Mouse (Mus musculus) retina, postnatal 1 day (tissue): ENCODE measurements around the gene Zp2.

Experiments
- DNase-seq: peaks from one replicate; pipeline ENCODE4 v3.0.0-alpha.2; 2012

Zp2 gene

DNA sequence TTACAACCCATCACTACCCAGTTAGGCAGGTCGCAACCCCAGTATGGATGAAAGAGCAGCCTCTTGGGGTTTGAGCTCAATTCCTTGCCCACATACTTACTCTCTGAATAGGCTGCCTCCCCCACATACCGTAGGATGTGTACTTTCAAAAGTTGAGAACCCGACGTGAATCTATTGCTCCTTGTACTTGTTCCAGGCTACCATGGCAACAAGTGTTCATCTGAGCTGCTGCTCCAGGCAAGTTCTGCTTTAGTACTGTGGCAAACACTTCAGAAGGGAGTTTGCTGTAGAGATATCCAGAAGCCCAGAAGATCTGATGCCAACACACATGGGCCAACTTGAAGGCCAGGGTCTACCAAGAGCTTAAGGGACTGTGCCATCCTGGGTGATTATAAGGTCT lies 16.1 kb downstream of the Zp2 start:
- no peak for DNase-seq

- peak; percentile 6 for DNase-seq
Observed at GRCm38 (mm10) chr7:120127686-120128059, 17.4 kb downstream of the Zp2 start.

DNA sequence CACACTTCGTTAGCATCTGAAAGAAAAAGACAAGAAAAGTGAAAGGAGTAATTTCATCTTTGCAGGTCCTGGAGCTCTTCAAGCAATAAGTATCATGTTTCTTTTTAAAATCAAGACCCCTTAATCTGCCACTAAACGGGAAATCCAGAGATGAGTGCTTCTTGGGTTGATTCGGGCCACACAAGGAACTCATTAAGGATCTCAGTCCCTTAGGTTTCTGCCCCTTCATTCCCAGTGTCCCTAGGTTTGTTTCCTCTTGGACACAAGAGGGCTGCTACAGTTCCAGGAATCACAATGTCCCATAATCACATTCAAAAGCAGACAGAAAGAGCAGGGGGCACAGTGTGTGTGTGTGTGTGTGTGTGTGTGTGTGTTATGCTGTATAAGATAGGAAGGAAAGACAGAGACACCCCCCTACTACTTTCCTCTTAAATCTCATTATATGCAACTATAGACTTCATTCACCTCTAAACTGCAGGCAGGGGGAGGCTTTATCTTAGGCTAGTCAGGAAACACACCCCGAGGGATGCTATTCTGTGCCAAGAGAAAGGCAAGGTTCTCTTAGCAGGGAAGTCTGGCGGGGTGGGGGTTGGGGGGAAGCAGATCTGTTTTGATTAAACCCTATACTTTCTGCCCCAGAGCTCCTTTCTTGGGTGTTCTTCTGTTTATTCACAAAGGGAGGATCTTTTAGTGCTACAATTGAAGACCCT lies 18.0 kb downstream of the Zp2 start:
- DNase-seq: no peak

GRCm38 (mm10) chr7:120124844-120125243 lies 20.2 kb downstream of the Zp2 start:
- DNase-seq: peak; percentile 93

GRCm38 (mm10) chr7:120123776-120124175 lies 21.3 kb downstream of the Zp2 start:
- no peak for DNase-seq

GRCm38 (mm10) chr7:120117529-120117928 lies 27.6 kb downstream of the Zp2 start:
- DNase-seq: no peak

DNA sequence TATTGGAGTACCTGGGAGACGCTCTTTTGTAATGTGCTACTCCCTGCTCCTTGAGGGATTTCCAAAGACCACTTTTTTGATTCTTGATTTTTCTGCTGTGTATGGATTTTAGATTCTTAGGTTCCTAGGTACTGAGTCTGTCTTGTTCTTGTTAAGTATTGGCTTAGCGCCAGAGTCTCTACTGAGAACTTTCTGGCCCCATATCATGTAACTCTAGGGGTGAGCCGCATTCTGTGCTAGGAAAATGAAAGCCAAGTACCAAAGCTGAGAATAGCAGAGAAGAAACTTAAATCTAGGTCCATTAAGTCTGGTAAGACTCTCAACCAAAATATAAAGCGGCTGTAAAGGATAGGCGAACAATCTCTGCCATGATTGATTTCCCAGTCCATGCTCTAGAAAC lies 28.1 kb downstream of the Zp2 start:
- DNase-seq: no peak

- no peak for DNase-seq
Observed at GRCm38 (mm10) chr7:120109676-120110075, 35.4 kb downstream of the Zp2 start.

- no peak for DNase-seq
Observed at GRCm38 (mm10) chr7:120106356-120106755, 38.7 kb downstream of the Zp2 start.

GRCm38 (mm10) chr7:120104975-120105374 lies 40.1 kb downstream of the Zp2 start:
- no peak for DNase-seq

DNA sequence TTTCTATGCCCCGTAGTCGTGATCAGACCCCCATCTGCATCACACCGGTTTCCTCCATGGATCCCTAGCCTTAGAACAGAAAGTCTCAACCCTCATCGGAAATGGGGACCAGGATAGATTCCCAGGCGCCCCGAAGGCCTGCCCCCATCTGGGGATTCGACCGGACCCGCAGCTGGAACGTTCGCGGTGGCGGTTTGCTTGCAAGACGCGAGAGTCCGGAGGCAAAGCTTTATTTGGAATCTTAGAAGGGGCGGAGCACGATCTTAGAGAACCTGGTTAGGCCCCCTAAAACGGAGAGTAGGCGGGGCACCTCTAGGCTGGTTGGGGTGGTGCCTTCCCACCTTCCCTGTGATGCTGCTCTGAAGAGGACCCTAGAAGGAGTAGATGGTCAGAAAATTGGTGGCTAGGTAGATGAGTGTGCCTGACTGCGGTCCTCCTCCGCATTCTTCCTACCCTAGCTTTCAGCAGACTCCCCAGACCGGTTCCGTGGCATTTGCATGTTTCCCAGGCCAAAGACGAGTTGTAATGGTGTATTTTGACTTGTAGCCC lies 42.0 kb downstream of the Zp2 start:
- peak; percentile 38 for DNase-seq

DNA sequence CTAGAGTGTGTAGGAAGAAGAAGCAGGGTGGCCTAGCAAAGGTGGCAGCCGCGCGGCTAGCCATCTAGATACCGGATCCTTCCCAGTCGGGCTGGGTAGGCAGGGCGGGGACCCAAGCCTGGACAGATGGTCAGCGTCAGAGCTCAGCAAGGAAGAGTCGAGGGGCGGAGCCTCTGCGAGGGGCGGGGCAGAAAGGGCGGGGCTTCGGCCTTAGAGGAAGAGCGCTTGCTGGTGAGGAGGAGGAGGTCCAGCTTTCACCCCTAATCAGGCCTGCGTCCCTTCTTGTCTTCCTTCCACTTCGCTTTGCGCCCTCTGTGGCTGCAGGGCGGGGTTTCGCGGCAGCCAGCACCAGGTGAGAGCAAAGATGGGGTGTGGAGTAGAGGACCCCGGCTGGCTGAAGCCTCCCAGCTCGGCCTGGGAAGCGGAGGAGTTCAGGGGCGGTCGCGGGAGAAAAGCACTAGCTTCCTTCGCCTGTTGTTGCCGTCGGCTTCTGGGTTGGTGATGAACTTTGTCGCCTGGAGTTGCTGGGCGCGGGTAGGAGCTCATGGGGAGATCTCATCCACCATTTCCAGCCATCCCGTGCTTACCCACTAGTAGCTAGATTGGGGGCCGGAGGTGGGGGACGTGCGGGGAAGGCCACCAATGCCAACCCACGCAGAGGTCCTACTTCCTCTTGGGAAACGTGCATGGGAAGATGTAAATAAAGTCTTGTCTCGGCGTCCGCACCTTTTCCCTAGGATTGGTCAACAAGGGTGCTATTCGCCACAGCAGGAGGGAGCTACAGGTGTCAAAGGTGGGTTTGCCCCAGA lies 42.7 kb downstream of the Zp2 start, which contains the start of gene Tmem159:
Gene Tmem159, plus strand, starts transcription at position 190 of the 809 bp plus-strand sequence.
- DNase-seq: peak; percentile 94

DNA sequence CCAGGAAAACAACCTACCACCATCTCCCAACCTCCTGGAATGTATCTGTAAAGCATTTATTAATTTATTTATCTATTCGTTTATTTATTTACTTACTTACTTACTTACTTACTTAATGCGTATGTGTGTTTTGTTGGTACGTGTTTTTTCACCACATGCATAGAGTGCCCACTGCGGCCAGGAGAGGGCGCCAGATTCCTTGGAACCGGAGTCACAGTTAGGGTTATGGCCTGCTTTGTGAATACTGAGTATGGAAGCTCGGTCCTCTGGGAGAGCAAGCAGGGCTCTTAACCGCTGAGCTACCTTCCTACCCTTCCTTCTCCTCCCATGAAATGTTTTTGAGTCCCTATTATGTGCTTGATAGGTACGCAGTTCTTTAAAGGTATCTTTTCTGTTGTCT lies 46.7 kb downstream of the Zp2 start:
- peak; percentile 82 for DNase-seq

DNA sequence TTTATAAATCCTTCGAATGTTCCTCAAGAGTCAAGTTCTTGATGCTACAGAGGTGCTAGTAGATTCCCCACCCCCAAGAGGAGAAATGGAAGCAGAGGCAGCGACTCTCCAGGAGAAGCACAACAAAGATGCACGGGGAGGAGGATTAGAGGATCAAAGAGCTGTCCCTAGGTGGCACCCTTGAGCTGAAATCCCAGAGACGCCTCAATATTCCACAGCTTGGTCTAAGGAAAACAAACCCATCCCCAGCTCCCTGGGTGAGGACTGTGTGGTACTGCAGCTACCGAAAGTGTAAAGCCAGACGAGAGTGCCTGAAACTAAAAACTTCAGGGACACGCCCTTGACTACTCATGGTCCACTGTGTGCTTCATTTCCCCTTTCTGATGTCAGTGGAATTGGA lies 47.2 kb downstream of the Zp2 start:
- peak; percentile 87 for DNase-seq

DNA sequence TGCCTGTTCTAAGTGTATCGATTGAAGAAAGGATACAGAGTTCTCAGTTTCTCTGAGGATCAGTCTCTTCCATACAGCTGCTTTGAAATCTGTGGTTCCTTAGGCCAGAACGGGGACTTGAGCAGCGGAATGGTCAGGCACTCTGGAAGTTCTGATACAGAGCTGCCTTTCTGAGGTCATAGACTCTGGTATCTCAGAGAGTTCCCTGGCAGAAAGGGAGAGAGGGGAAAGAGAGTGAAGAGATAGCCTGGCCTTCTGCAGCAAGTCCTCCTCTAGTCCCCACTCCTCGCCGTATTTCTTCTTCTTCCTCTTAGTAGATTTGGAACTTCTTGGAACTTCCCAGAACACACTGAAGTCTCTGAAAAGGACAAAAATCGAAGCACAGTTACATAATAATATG lies 49.9 kb downstream of the Zp2 start, which contains the start of gene Dnah3:
Gene Dnah3, minus strand, starts transcription at position 101 of the 400 bp plus-strand sequence.
- no peak for DNase-seq

DNA sequence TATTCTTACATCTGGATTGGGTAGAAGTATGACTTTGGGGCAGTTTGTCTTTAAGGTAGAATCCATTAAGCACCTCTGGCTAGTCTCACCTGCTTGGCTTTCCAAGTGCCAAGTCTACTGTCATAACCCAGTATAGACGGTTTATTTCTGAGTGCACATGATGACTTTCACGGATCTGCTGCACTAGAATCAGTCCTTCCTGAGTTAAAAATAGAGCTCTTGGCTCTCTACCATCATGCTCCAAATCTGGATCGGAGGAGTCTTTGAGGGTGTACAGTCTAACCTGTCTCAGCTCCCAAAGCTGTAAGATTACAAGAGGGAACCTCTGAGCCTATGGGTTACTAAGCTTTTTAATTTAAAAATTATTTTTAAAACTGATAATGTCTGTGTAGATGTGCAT lies 50.9 kb downstream of the Zp2 start:
- DNase-seq: no peak

- peak; percentile 31 for DNase-seq
Observed at GRCm38 (mm10) chr7:120093033-120093432, 52.1 kb downstream of the Zp2 start.

DNA sequence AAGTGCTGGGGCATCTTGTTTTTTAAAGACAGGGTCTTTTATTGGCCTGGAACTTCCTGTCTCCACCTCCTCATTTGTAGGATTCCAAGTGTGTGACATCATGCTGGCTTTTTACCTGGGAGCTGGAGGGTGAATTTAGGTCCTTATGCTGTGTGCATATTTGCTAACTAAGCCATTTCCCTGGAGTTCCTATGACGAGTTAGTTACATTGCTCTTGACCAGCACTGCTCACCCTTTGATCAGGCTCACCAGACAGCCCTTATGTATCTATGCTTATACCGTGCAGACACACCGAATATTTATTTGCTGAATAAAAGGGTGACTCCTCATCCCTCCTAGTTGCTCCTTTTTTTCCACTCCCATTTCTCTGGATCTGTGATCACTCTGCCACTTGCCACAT lies 64.9 kb downstream of the Zp2 start:
- no peak for DNase-seq
